8 mouse cellular contexts compared by ENCODE assay signal in the genomic region with DNA sequence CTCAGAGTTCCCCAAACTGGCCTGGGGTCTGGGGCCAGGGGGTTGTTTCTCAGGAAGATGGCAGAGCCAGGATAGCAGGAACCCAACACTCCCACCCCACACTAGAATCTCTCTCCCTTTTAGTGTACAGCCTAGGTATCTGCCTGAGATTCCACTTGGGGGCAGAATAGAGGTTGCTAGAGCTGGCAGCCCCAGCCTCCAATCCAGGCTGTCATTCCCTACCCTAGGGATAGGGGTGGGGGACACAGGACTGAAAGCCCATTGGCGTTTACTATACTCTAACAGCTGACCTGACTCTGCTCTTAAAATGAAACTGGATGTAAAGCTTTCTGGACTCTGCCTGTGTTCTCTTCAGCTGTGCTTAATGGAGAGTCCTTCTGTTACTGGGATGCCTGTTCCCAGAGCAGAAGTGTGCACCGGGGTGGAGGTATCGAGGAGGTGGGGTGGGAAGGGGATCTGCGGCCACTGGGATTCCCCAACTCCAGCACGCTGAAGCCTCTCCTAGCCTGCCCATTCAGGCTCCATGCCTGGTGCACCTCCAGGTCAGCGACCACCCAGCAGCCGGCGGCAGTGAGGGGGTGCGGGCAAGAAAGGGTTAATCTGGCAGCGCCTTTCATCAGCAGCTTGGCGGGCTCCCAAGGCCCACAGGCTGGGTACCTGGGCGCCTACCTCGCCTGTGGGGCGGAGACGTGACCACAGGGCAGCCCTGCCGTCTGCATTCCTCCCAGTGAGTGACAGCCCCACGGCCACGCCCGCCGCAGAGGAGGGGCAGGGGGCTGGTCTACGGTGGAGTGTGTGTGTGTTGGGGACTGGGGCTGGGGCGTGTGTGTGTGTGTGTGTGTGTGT. TPM values are rescaled to one million over a fixed set of nuclear protein-coding genes. Genes with fewer than 3 reads are reported as not detected.
DNase-seq lines count a peak whose midpoint lies in the region; ATAC-seq and TF ChIP-seq lines count a peak whose summit lies in the region.

No protein-coding gene starts in this region.

- H3K4me1 ChIP-seq in heart, embryonic 15.5 days (replicated peaks) = peaks cover 16% of the 10 kb centered on the region
- H3K4me1 ChIP-seq in embryonic facial prominence, embryonic 11.5 days (ENCODE audit: control insufficient read depth, insufficient read depth, low read length) = peaks cover 16% of the 10 kb centered on the region
- peaks cover 6% of the 10 kb centered on the region; the same call in 1 of the 2 replicates for H3K4me1 ChIP-seq in intestine, embryonic 16.5 days (ENCODE audit: control insufficient read depth, insufficient read depth, low read length)
- H3K4me1 ChIP-seq in liver, postnatal 0 days (ENCODE audit: insufficient read depth) = peaks cover 4% of the 10 kb centered on the region; the same call in 1 of the 2 replicates

- peak; percentile 75 for ATAC-seq in heart, embryonic 15.5 days (replicated peaks; ENCODE audit: insufficient number of reproducible peaks, insufficient read depth, low FRiP score, low read depth)
- peak; percentile 76 for ATAC-seq in embryonic facial prominence, embryonic 11.5 days (replicated peaks; ENCODE audit: insufficient number of reproducible peaks, low FRiP score, low TSS enrichment, low read depth)
- peak; percentile 89 for ATAC-seq in intestine, embryonic 16.5 days
- ATAC-seq in liver, postnatal 0 days = peak; percentile 94
- no peak for ATAC-seq in inflammation-experienced regulatory T-cells, adult 6 months
- no peak for ATAC-seq in frontal cortex, adult (ENCODE audit: low TSS enrichment)

- peak overlapping the region; percentile 79 for H3K4me2 ChIP-seq in heart, embryonic 15.5 days
- H3K4me2 ChIP-seq in embryonic facial prominence, embryonic 11.5 days (ENCODE audit: low read depth, low read length) = peak overlapping the region; percentile 49
- peak overlapping the region; percentile 51 for H3K4me2 ChIP-seq in intestine, embryonic 16.5 days (ENCODE audit: low read depth, low read length)
- peak overlapping the region; percentile 47 for H3K4me2 ChIP-seq in liver, postnatal 0 days (ENCODE audit: low read depth, low read length)

- no peak for TF ChIP-seq EP300 in liver, postnatal 0 days (IDR thresholded peaks at IDR 0.05; ENCODE audit: low read depth)

- 2% methylated on average over 22 of the region's 22 CpGs for WGBS in heart, embryonic 15.5 days
- WGBS in embryonic facial prominence, embryonic 11.5 days = 1% methylated on average over 18 of the region's 22 CpGs
- 2% methylated on average over 22 of the region's 22 CpGs for WGBS in intestine, embryonic 16.5 days
- WGBS in liver, postnatal 0 days (ENCODE audit: insufficient replicate concordance) = 8% methylated on average over 19 of the region's 22 CpGs

- intact Hi-C loops in heart, postnatal 36 days (cut with DNase I) = no loop called here

- DNase-seq in heart, postnatal 36 days = no peak
- DNase-seq in embryonic facial prominence, embryonic 11.5 days (ENCODE audit: low spot score) = peak; percentile 83
- peak; percentile 71 for DNase-seq in liver, postnatal 0 days
- DNase-seq in retina, embryonic 14.5 days (ENCODE audit: low spot score) = peak; percentile 67

- H3K36me3 ChIP-seq in heart, embryonic 15.5 days = no peaks in the 10 kb centered on the region
- H3K36me3 ChIP-seq in embryonic facial prominence, embryonic 11.5 days (replicated peaks; ENCODE audit: control insufficient read depth, insufficient read depth, low read depth, low read length) = no peaks in the 10 kb centered on the region
- H3K36me3 ChIP-seq in intestine, embryonic 16.5 days (ENCODE audit: control insufficient read depth, insufficient read depth, low read length) = no peaks in the 10 kb centered on the region
- no peaks in the 10 kb centered on the region for H3K36me3 ChIP-seq in liver, postnatal 0 days (replicated peaks; ENCODE audit: insufficient read depth, low read length)

- 0 out of 2 replicates have a peak overlapping the region, but pooled peaks have one; percentile 38 for H3K27ac ChIP-seq in heart, embryonic 15.5 days
- H3K27ac ChIP-seq in embryonic facial prominence, embryonic 11.5 days (replicated peaks; ENCODE audit: low read depth, low read length) = peak overlapping the region; percentile 59
- no peak overlapping the region for H3K27ac ChIP-seq in intestine, embryonic 16.5 days (ENCODE audit: low read length)
- no peak overlapping the region for H3K27ac ChIP-seq in liver, postnatal 0 days (ENCODE audit: low read depth)

- peaks cover 50% of the 10 kb centered on the region for H3K27me3 ChIP-seq in heart, embryonic 15.5 days
- H3K27me3 ChIP-seq in embryonic facial prominence, embryonic 11.5 days (ENCODE audit: control insufficient read depth, insufficient read depth, low read length) = no peaks in the 10 kb centered on the region
- no peaks in the 10 kb centered on the region for H3K27me3 ChIP-seq in intestine, embryonic 16.5 days (replicated peaks; ENCODE audit: control insufficient read depth, insufficient read depth, low read length)
- H3K27me3 ChIP-seq in liver, postnatal 0 days (ENCODE audit: insufficient read depth, low read length) = 0 out of 2 replicates have a peak, but pooled peaks cover 6% of the 10 kb centered on the region

- peak overlapping the region; percentile 42 for H3K4me3 ChIP-seq in heart, embryonic 15.5 days
- peak overlapping the region; percentile 14; the same call in 1 of the 2 replicates for H3K4me3 ChIP-seq in embryonic facial prominence, embryonic 11.5 days (ENCODE audit: low read depth, low read length)
- H3K4me3 ChIP-seq in intestine, embryonic 16.5 days (ENCODE audit: low read length) = peak overlapping the region; percentile 36
- no peak overlapping the region for H3K4me3 ChIP-seq in liver, postnatal 0 days (ENCODE audit: low read depth, low read length)

- TF ChIP-seq CTCF in liver, postnatal 0 days (IDR thresholded peaks at IDR 0.05; ENCODE audit: low read depth) = no peak

- H3K9ac ChIP-seq in heart, embryonic 15.5 days = peak overlapping the region; percentile 19; the same call in 1 of the 2 replicates
- H3K9ac ChIP-seq in embryonic facial prominence, embryonic 11.5 days (replicated peaks; ENCODE audit: low read length) = peak overlapping the region; percentile 11
- H3K9ac ChIP-seq in intestine, embryonic 16.5 days (ENCODE audit: low read depth, low read length) = peak overlapping the region; percentile 34
- no peak overlapping the region for H3K9ac ChIP-seq in liver, postnatal 0 days (replicated peaks)

- H3K9me3 ChIP-seq in heart, embryonic 15.5 days (replicated peaks) = no peaks in the 10 kb centered on the region
- H3K9me3 ChIP-seq in embryonic facial prominence, embryonic 11.5 days (replicated peaks; ENCODE audit: control insufficient read depth, low read length) = no peaks in the 10 kb centered on the region
- H3K9me3 ChIP-seq in intestine, embryonic 16.5 days (ENCODE audit: control insufficient read depth, low read length) = no peaks in the 10 kb centered on the region
- no peaks in the 10 kb centered on the region for H3K9me3 ChIP-seq in liver, postnatal 0 days (ENCODE audit: low read length)

RNA-seq across cellular contexts. Expression of a gene that starts 50.9 kb away (rescaled TPM):
- not detected in 2 replicates for polyA plus RNA-seq in heart, embryonic 15.5 days (2015; fragmentation: Nextera tagmentation; extraction: Ambion mirVana)
- not detected for total RNA-seq in heart, postnatal 36 days (2021)
- not detected in 2 replicates for polyA plus RNA-seq in embryonic facial prominence, embryonic 11.5 days (2014; fragmentation: Nextera tagmentation; extraction: Ambion mirVana)
- not detected in 2 replicates for polyA plus RNA-seq in intestine, embryonic 16.5 days (2015; fragmentation: Nextera tagmentation; extraction: Ambion mirVana)
- polyA plus RNA-seq in liver, postnatal 0 days (2015; fragmentation: Nextera tagmentation; extraction: Ambion mirVana) = not detected in 2 replicates
- under 1 TPM in 1 of 3 experiments, not detected in 2; 0.47 TPM for polyA plus RNA-seq in inflammation-experienced regulatory T-cells, adult 6 months (2017; shearing (Covaris generic))

Comparison
In these comparisons a context has a peak if more than half of its experiments do, and no peak if none do; other contexts are left out.
1. ATAC-seq: peak in heart, embryonic 15.5 days (single experiment), embryonic facial prominence, embryonic 11.5 days (single experiment), intestine, embryonic 16.5 days (single experiment) and liver, postnatal 0 days (single experiment); none in inflammation-experienced regulatory T-cells, adult 6 months (single experiment) and frontal cortex, adult (single experiment).
2. H3K27ac ChIP-seq: peak in heart, embryonic 15.5 days (single experiment) and embryonic facial prominence, embryonic 11.5 days (single experiment); none in intestine, embryonic 16.5 days (single experiment) and liver, postnatal 0 days (single experiment).
3. DNase-seq: peak in embryonic facial prominence, embryonic 11.5 days (single experiment), liver, postnatal 0 days (single experiment) and retina, embryonic 14.5 days (single experiment); none in heart, postnatal 36 days (0 of 2).
4. Peak in every context shown above with its lines, with median percentiles within 50 percentile points of each other: H3K4me2 ChIP-seq.